16 mouse cellular contexts compared by ENCODE assay signal in the genomic region with DNA sequence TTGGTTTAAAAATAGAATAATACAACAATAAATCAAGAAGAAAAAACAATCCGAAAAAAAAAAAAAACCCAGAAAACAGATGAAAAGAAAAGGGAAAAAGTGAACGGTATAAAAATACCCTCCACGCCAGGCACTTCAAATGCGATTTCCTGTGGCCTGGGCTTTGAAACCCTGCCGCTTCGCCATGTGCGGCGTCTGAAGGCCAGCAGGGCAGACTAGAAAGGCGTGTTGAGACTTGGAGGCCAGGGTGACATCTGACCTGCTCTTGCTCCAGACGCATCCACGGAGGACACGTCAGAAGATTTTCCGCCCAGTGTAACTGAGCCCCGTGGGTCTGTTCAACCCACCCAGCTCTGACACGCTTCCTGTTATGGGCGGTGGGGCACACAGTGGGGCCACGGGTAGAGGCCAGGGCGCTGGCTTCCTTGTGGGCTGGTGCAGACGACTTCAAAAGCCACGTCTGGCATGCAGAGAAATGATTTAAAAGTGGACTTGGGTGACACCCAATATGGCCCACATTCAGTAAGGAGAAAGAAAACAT. TPM values are rescaled to one million over a fixed set of nuclear protein-coding genes. Genes with fewer than 3 reads are reported as not detected.
A peak's percentile ranks its signal among the peaks of the same experiment; 100 is the strongest.
DNase-seq lines count a peak whose midpoint lies in the region; ATAC-seq and TF ChIP-seq lines count a peak whose summit lies in the region.
"Had no signal": no experiment of that assay in that cellular context is flagged by ENCODE, and none has a peak within 500 bp of the region (broad histone marks: within the 10 kb centered on the region; RNA-seq: fewer than 3 reads in every experiment).

No protein-coding gene starts in this region.

- 76% methylated on average over 20 of the region's 20 CpGs for WGBS in hindbrain, embryonic 10.5 days
- WGBS in hindbrain, postnatal 0 days = 72% methylated on average over 20 of the region's 20 CpGs
- 46% methylated on average over 20 of the region's 20 CpGs for WGBS in embryonic facial prominence, embryonic 11.5 days
- 35% methylated on average over 20 of the region's 20 CpGs for whole genome bisulfite sequencing in limb, embryonic 14.5 days
- WGBS in midbrain, embryonic 15.5 days = 78% methylated on average over 20 of the region's 20 CpGs

- DNase-seq in hindbrain, embryonic 10.5 days (ENCODE audit: low spot score) = peak; percentile 16
- DNase-seq in hindbrain, postnatal 0 days (ENCODE audit: low spot score) = no peak
- no peak for DNase-seq in ES-E14 (ENCODE audit: low read depth, low spot score)
- DNase-seq in embryonic facial prominence, embryonic 11.5 days (ENCODE audit: low spot score) = peak; percentile 14
- no peak for DNase-seq in limb, embryonic 14.5 days (ENCODE audit: low spot score)
- no peak for DNase-seq in left cerebral cortex, postnatal 25 days (ENCODE audit: low spot score in 2 of 2)
- DNase-seq: kidney, postnatal 25 days; liver, embryonic 13.5 days; thymus, postnatal 4 days had no signal

- no peak overlapping the region for H3K4me3 ChIP-seq in hindbrain, embryonic 10.5 days
- H3K4me3 ChIP-seq in hindbrain, postnatal 0 days (ENCODE audit: low read length) = no peak overlapping the region
- H3K4me3 ChIP-seq in ES-E14 (ENCODE audit: insufficient read depth in 1 of 2, low read depth in 1 of 2, low read length in 2 of 2, poor library complexity in 1 of 2, severe bottlenecking in 1 of 2) = no peak overlapping the region
- H3K4me3 ChIP-seq in embryonic facial prominence, embryonic 11.5 days (ENCODE audit: low read depth, low read length) = no peak overlapping the region
- no peak overlapping the region for H3K4me3 ChIP-seq in limb, embryonic 14.5 days (replicated peaks; ENCODE audit: low read length)
- H3K4me3 ChIP-seq in midbrain, embryonic 15.5 days = no peak overlapping the region
- H3K4me3 ChIP-seq: liver, embryonic 13.5 days; midbrain, embryonic 10.5 days; myocyte had no signal

- in situ Hi-C loops in ES-E14 (cut with MboI; ENCODE audit: low sequenced_read_pairs in 2 of 2, unreplicated experiment in 2 of 2) = no loop called here

- H3K4me2 ChIP-seq in hindbrain, postnatal 0 days (ENCODE audit: low read depth, low read length) = no peak overlapping the region
- no peak overlapping the region for H3K4me2 ChIP-seq in embryonic facial prominence, embryonic 11.5 days (ENCODE audit: low read depth, low read length)
- H3K4me2 ChIP-seq in limb, embryonic 14.5 days (replicated peaks; ENCODE audit: low read depth, low read length, severe bottlenecking) = no peak overlapping the region
- H3K4me2 ChIP-seq in midbrain, embryonic 15.5 days = no peak overlapping the region
- H3K4me2 ChIP-seq: liver, embryonic 13.5 days had no signal

- TF ChIP-seq CTCF in hindbrain, postnatal 0 days (IDR thresholded peaks at IDR 0.05; ENCODE audit: low read depth) = no peak

- H3K9me3 ChIP-seq in hindbrain, embryonic 10.5 days = no peaks in the 10 kb centered on the region
- no peaks in the 10 kb centered on the region for H3K9me3 ChIP-seq in hindbrain, postnatal 0 days (ENCODE audit: low read length)
- no peaks in the 10 kb centered on the region for H3K9me3 ChIP-seq in ES-E14 (ENCODE audit: control insufficient read depth, insufficient read depth, low read depth, low read length)
- H3K9me3 ChIP-seq in embryonic facial prominence, embryonic 11.5 days (replicated peaks; ENCODE audit: control insufficient read depth, low read length) = no peaks in the 10 kb centered on the region
- H3K9me3 ChIP-seq in limb, embryonic 14.5 days (ENCODE audit: control insufficient read depth, low read length) = no peaks in the 10 kb centered on the region
- no peaks in the 10 kb centered on the region for H3K9me3 ChIP-seq in midbrain, embryonic 15.5 days
- H3K9me3 ChIP-seq: liver, embryonic 13.5 days; midbrain, embryonic 10.5 days had no signal

- H3K36me3 ChIP-seq in hindbrain, embryonic 10.5 days = no peaks in the 10 kb centered on the region
- H3K36me3 ChIP-seq in hindbrain, postnatal 0 days (ENCODE audit: insufficient read depth, low read length) = no peaks in the 10 kb centered on the region
- H3K36me3 ChIP-seq in ES-E14 (ENCODE audit: control insufficient read depth, insufficient read depth, low read length, poor library complexity, severe bottlenecking) = no peaks in the 10 kb centered on the region
- no peaks in the 10 kb centered on the region for H3K36me3 ChIP-seq in embryonic facial prominence, embryonic 11.5 days (replicated peaks; ENCODE audit: control insufficient read depth, insufficient read depth, low read depth, low read length)
- H3K36me3 ChIP-seq in limb, embryonic 14.5 days (ENCODE audit: control insufficient read depth, insufficient read depth, low read length) = no peaks in the 10 kb centered on the region
- no peaks in the 10 kb centered on the region for H3K36me3 ChIP-seq in midbrain, embryonic 15.5 days (replicated peaks)
- H3K36me3 ChIP-seq: liver, embryonic 13.5 days; midbrain, embryonic 10.5 days had no signal

- no peak for TF ChIP-seq POLR2A in limb, embryonic 14.5 days (IDR thresholded peaks at IDR 0.05; ENCODE audit: borderline replicate concordance, extremely low read depth, insufficient read depth, insufficient read length)

- ATAC-seq in hindbrain, postnatal 0 days = no peak
- 0 out of 2 replicates have a peak, but pooled peaks have one; percentile 18 for ATAC-seq in embryonic facial prominence, embryonic 11.5 days (replicated peaks; ENCODE audit: insufficient number of reproducible peaks, low FRiP score, low TSS enrichment, low read depth)
- no peak; the same call in 1 of the 2 replicates for ATAC-seq in limb, embryonic 14.5 days (ENCODE audit: low FRiP score, low read depth)
- ATAC-seq in midbrain, embryonic 15.5 days (replicated peaks) = no peak
- ATAC-seq: forebrain, embryonic 16.5 days; inflammation-experienced regulatory T-cells, adult 6 months had no signal

- no peaks in the 10 kb centered on the region for H3K27me3 ChIP-seq in hindbrain, embryonic 10.5 days (ENCODE audit: insufficient read depth, poor library complexity, severe bottlenecking)
- H3K27me3 ChIP-seq in hindbrain, postnatal 0 days (ENCODE audit: insufficient read depth, low read length) = no peaks in the 10 kb centered on the region
- H3K27me3 ChIP-seq in embryonic facial prominence, embryonic 11.5 days (ENCODE audit: control insufficient read depth, insufficient read depth, low read length) = no peaks in the 10 kb centered on the region; the same call in 1 of the 2 replicates
- H3K27me3 ChIP-seq in limb, embryonic 14.5 days (ENCODE audit: control insufficient read depth, insufficient read depth, low read length) = no peaks in the 10 kb centered on the region
- H3K27me3 ChIP-seq in midbrain, embryonic 15.5 days (replicated peaks) = no peaks in the 10 kb centered on the region
- H3K27me3 ChIP-seq: liver, embryonic 13.5 days had no signal

- H3K4me1 ChIP-seq in hindbrain, embryonic 10.5 days (replicated peaks) = peaks cover 14% of the 10 kb centered on the region
- no peaks in the 10 kb centered on the region for H3K4me1 ChIP-seq in hindbrain, postnatal 0 days (ENCODE audit: insufficient read depth, low read length)
- peaks cover 0 to 3% of the 10 kb centered on the region in 2 experiments; a peak in 1 of 4 replicates for H3K4me1 ChIP-seq in ES-E14 (ENCODE audit: control insufficient read depth in 2 of 2, insufficient read depth in 2 of 2, low read length in 2 of 2, poor library complexity in 1 of 2)
- no peaks in the 10 kb centered on the region for H3K4me1 ChIP-seq in embryonic facial prominence, embryonic 11.5 days (ENCODE audit: control insufficient read depth, insufficient read depth, low read length)
- peaks cover 4% of the 10 kb centered on the region for H3K4me1 ChIP-seq in limb, embryonic 14.5 days (ENCODE audit: control insufficient read depth, insufficient read depth, low read length)
- H3K4me1 ChIP-seq in midbrain, embryonic 15.5 days = no peaks in the 10 kb centered on the region
- H3K4me1 ChIP-seq: liver, embryonic 13.5 days had no signal

- H3K9ac ChIP-seq in hindbrain, postnatal 0 days (replicated peaks; ENCODE audit: low read length) = no peak overlapping the region
- peak overlapping the region; percentile 32; the same call in 1 of the 2 replicates for H3K9ac ChIP-seq in ES-E14 (ENCODE audit: insufficient read depth, low read depth, low read length, poor library complexity, severe bottlenecking)
- H3K9ac ChIP-seq in embryonic facial prominence, embryonic 11.5 days (replicated peaks; ENCODE audit: low read length) = no peak overlapping the region
- no peak overlapping the region for H3K9ac ChIP-seq in limb, embryonic 14.5 days (ENCODE audit: low read depth, low read length, severe bottlenecking)
- no peak overlapping the region for H3K9ac ChIP-seq in midbrain, embryonic 15.5 days
- H3K9ac ChIP-seq: liver, embryonic 13.5 days had no signal

- intact Hi-C loops in left cerebral cortex, postnatal 25 days (cut with DNase I) = no loop called here

- H3K27ac ChIP-seq in hindbrain, embryonic 10.5 days = no peak overlapping the region
- no peak overlapping the region for H3K27ac ChIP-seq in hindbrain, postnatal 0 days
- no peak overlapping the region; the same call in 1 of the 2 replicates for H3K27ac ChIP-seq in ES-E14 (ENCODE audit: insufficient read depth, low read depth, low read length, poor library complexity, severe bottlenecking)
- H3K27ac ChIP-seq in embryonic facial prominence, embryonic 11.5 days (replicated peaks; ENCODE audit: low read depth, low read length) = no peak overlapping the region
- H3K27ac ChIP-seq in limb, embryonic 14.5 days (replicated peaks; ENCODE audit: low read depth, low read length) = 0 out of 2 replicates have a peak overlapping the region, but pooled peaks have one; percentile 41
- no peak overlapping the region for H3K27ac ChIP-seq in midbrain, embryonic 15.5 days
- H3K27ac ChIP-seq: liver, embryonic 13.5 days; midbrain, embryonic 10.5 days; stomach, postnatal 0 days had no signal

TF ChIP-seq in ES-E14, 5 proteins besides CTCF, POLR2A, EP300 and RAD21:
- TF ChIP-seq ZC3H11A (IDR thresholded peaks at IDR 0.05; ENCODE audit: borderline replicate concordance, low read depth, low read length) (no peak), CHD2 (IDR thresholded peaks at IDR 0.05; ENCODE audit: low read depth, low read length) (no peak), HCFC1 (IDR thresholded peaks at IDR 0.05; ENCODE audit: borderline replicate concordance, insufficient read depth, low read length) (no peak), ZNF384 (IDR thresholded peaks at IDR 0.05; ENCODE audit: low read depth, low read length) (no peak), MAFK (IDR thresholded peaks at IDR 0.05; ENCODE audit: insufficient read depth, low read depth, low read length) (no peak)
TF ChIP-seq in ES-E14: peak in this region for 0.

RNA-seq across cellular contexts. Expression of gene Smim23, which starts 22.3 kb away (rescaled TPM):
- not detected in 2 replicates for polyA plus RNA-seq in hindbrain, embryonic 10.5 days (2016; fragmentation: Nextera tagmentation; extraction: Ambion mirVana)
- total RNA-seq in hindbrain, postnatal 0 days (2014; rRNA removed) = not detected in 2 replicates
- polyA plus RNA-seq in hindbrain, postnatal 0 days (2015; fragmentation: Nextera tagmentation; extraction: Ambion mirVana) = not detected in 2 replicates
- total RNA-seq in ES-E14 (2012; rRNA removed) = not detected in 2 replicates
- polyA plus RNA-seq in embryonic facial prominence, embryonic 11.5 days (2014; fragmentation: Nextera tagmentation; extraction: Ambion mirVana) = not detected in 2 replicates
- not detected in 2 replicates for polyA plus RNA-seq in limb, embryonic 14.5 days (2012; rRNA removed)
- not detected in 2 replicates for polyA plus RNA-seq in limb, embryonic 14.5 days (2014; fragmentation: Nextera tagmentation; extraction: Ambion mirVana)
- polyA plus RNA-seq in midbrain, embryonic 15.5 days (2015; fragmentation: Nextera tagmentation; extraction: Ambion mirVana) = not detected in 2 replicates
- not detected for total RNA-seq in left cerebral cortex, postnatal 25 days (2021)
- polyA plus RNA-seq: forebrain, embryonic 16.5 days; heart, postnatal 0 days; inflammation-experienced regulatory T-cells, adult 6 months; liver, embryonic 13.5 days; midbrain, embryonic 10.5 days; myocyte; stomach, postnatal 0 days had no signal

Comparison
In these comparisons a context has a peak if more than half of its experiments do, and no peak if none do; other contexts are left out.
1. DNase-seq: peak in hindbrain, embryonic 10.5 days (single experiment) and embryonic facial prominence, embryonic 11.5 days (single experiment); none in hindbrain, postnatal 0 days (single experiment), ES-E14 (single experiment), limb, embryonic 14.5 days (single experiment) and left cerebral cortex, postnatal 25 days (0 of 2).